Mouse (Mus musculus) stomach, embryonic 15.5 days (tissue): Measurements from ENCODE around the gene Ascl2. TPM values are rescaled to one million over a fixed set of nuclear protein-coding genes. Genes with fewer than 3 reads are reported as not detected.

Experiments
- ATAC-seq: fragments of 200-750 bp; cut with Nextera tagmentation; 2 replicates; pipeline ENCODE4 v1.8.0; 2017; ENCODE audit warnings: low read depth, moderate number of reproducible peaks, moderate TSS enrichment; ENCODE audit not compliant: insufficient read depth, low FRiP score
- H3K27ac ChIP-seq: fragments of 300-500 bp; sonication (generic); 2 replicates; pipeline ENCODE4 v1.5.1; 2015; ENCODE audit warnings: mild to moderate bottlenecking, inconsistent platforms
- H3K27me3 ChIP-seq: fragments of 300-500 bp; sonication (generic); replicated peaks from 2 replicates; pipeline ENCODE4 v1.6.1; 2015; ENCODE audit warnings: inconsistent platforms
- H3K36me3 ChIP-seq: fragments of 300-500 bp; sonication (generic); 2 replicates; pipeline ENCODE4 v1.6.1; 2015; ENCODE audit warnings: inconsistent platforms
- H3K4me1 ChIP-seq: fragments of 300-500 bp; sonication (generic); 2 replicates; pipeline ENCODE4 v1.6.1; 2015; ENCODE audit warnings: inconsistent platforms
- H3K4me2 ChIP-seq: fragments of 300-500 bp; sonication (generic); 2 replicates; pipeline ENCODE4 v1.6.1; 2015; ENCODE audit warnings: mild to moderate bottlenecking, inconsistent platforms
- H3K4me3 ChIP-seq: fragments of 300-500 bp; sonication (generic); replicated peaks from 2 replicates; pipeline ENCODE4 v1.5.1; 2015; ENCODE audit warnings: inconsistent platforms
- H3K9ac ChIP-seq: fragments of 300-500 bp; sonication (generic); 2 replicates; pipeline ENCODE4 v1.6.1; 2015; ENCODE audit warnings: inconsistent platforms
- H3K9me3 ChIP-seq: fragments of 300-500 bp; sonication (generic); 2 replicates; pipeline ENCODE4 v1.6.1; 2016; ENCODE audit warnings: inconsistent platforms
- WGBS: fragments of 180-500 bp; shearing (Covaris S2); methylation state at CpG from one replicate; pipeline ENCODE4 v1.1.7; 2015; 5-methylcytosine and 5-hydroxymethylcytosine counted together
- polyA plus RNA-seq: library from polyadenylated mRNA; unstranded; fragments of >200 nt; fragmentation: Nextera tagmentation; extraction: Ambion mirVana; gene quantifications from 2 replicates; pipeline ENCODE4 v1.2.1, GENCODE M21; 2015

The Ascl2 gene
- 5.5 and 6.1 TPM in 2 replicates for polyA plus RNA-seq

- peak within 1 kb of the TSS; percentile 29; the same call in 1 of the 2 replicates for H3K9ac ChIP-seq
- WGBS, result under 1% methylated on average over 51 of the region's 51 CpGs
- no peaks in the 10 kb centered on the region for H3K36me3 ChIP-seq
- H3K27me3 ChIP-seq, result peaks cover 58% of the 10 kb centered on the region
- H3K4me2 ChIP-seq, result peak within 1 kb of the TSS; percentile 100
- ATAC-seq, result 0 out of 2 replicates have a peak, but pooled peaks have one; percentile 8
- peak within 1 kb of the TSS; percentile 48 for H3K4me3 ChIP-seq
- peaks cover 20% of the 10 kb centered on the region for H3K4me1 ChIP-seq
- peak within 1 kb of the TSS; percentile 76 for H3K27ac ChIP-seq
- H3K9me3 ChIP-seq, result no peaks in the 10 kb centered on the region
These were observed at the start of gene Ascl2 for GRCm38 (mm10) chr7:142968809-142969511. TSS of gene Ascl2 (minus strand) at chr7:142969264.

GRCm38 (mm10) chr7:143017181-143017580 is 48.1 kb upstream of the Ascl2 start:
- WGBS, result 76% methylated on average over 4 of the region's 4 CpGs
- Histone ChIP-seq H3K4me1 (peaks cover 48% of the 10 kb centered on the region), H3K4me2 (no peak overlapping the region), H3K9ac (no peak overlapping the region), H3K27me3 (no peaks in the 10 kb centered on the region), H3K27ac (peak overlapping the region; percentile 86), H3K4me3 (no peak overlapping the region), H3K36me3 (no peaks in the 10 kb centered on the region), H3K9me3 (no peaks in the 10 kb centered on the region)
- no peak for ATAC-seq

GRCm38 (mm10) chr7:143016424-143017142 is 47.5 kb upstream of the Ascl2 start:
- Histone ChIP-seq H3K27me3 (no peaks in the 10 kb centered on the region), H3K4me3 (no peak overlapping the region), H3K4me2 (peak overlapping the region; percentile 19; the same call in 1 of the 2 replicates), H3K36me3 (no peaks in the 10 kb centered on the region), H3K27ac (peak overlapping the region; percentile 86), H3K9me3 (no peaks in the 10 kb centered on the region), H3K9ac (no peak overlapping the region), H3K4me1 (peaks cover 51% of the 10 kb centered on the region)
- 52% methylated on average over 9 of the region's 9 CpGs for WGBS
- peak; percentile 11; the same call in 1 of the 2 replicates for ATAC-seq

- H3K4me2 ChIP-seq, result peak overlapping the region; percentile 19; the same call in 1 of the 2 replicates
- H3K9ac ChIP-seq, result no peak overlapping the region
- H3K4me1 ChIP-seq, result peaks cover 58% of the 10 kb centered on the region
- peak; percentile 84 for ATAC-seq
- no peak overlapping the region for H3K4me3 ChIP-seq
- no peaks in the 10 kb centered on the region for H3K36me3 ChIP-seq
- H3K27ac ChIP-seq, result peak overlapping the region; percentile 86
- H3K27me3 ChIP-seq, result no peaks in the 10 kb centered on the region
- no peaks in the 10 kb centered on the region for H3K9me3 ChIP-seq
- 17% methylated on average over 1 of the region's 1 CpGs for WGBS
These were observed 46.8 kb upstream of the Ascl2 start for GRCm38 (mm10) chr7:143015755-143016423.

- ATAC-seq, result no peak
- WGBS, result 79% methylated on average over 7 of the region's 7 CpGs
- Histone ChIP-seq H3K9me3 (no peaks in the 10 kb centered on the region), H3K4me1 (peaks cover 66% of the 10 kb centered on the region), H3K36me3 (no peaks in the 10 kb centered on the region), H3K4me2 (no peak overlapping the region), H3K27ac (peak overlapping the region; percentile 86), H3K9ac (no peak overlapping the region), H3K4me3 (no peak overlapping the region), H3K27me3 (no peaks in the 10 kb centered on the region)
These were observed 46.0 kb upstream of the Ascl2 start for GRCm38 (mm10) chr7:143014862-143015659.

GRCm38 (mm10) chr7:143013420-143014178 is 44.5 kb upstream of the Ascl2 start:
- Histone ChIP-seq H3K36me3 (no peaks in the 10 kb centered on the region), H3K9ac (no peak overlapping the region), H3K9me3 (no peaks in the 10 kb centered on the region), H3K4me2 (no peak overlapping the region), H3K27me3 (no peaks in the 10 kb centered on the region), H3K27ac (peak overlapping the region; percentile 81), H3K4me1 (peaks cover 79% of the 10 kb centered on the region), H3K4me3 (no peak overlapping the region)
- no peak for ATAC-seq
- 68% methylated on average over 8 of the region's 8 CpGs for WGBS

GRCm38 (mm10) chr7:143012230-143012875 is 43.3 kb upstream of the Ascl2 start:
- Histone ChIP-seq H3K9ac (no peak overlapping the region), H3K4me1 (peaks cover 91% of the 10 kb centered on the region), H3K4me2 (no peak overlapping the region), H3K36me3 (no peaks in the 10 kb centered on the region), H3K4me3 (no peak overlapping the region), H3K27me3 (no peaks in the 10 kb centered on the region), H3K9me3 (no peaks in the 10 kb centered on the region), H3K27ac (peak overlapping the region; percentile 75)
- WGBS, result 46% methylated on average over 5 of the region's 5 CpGs
- ATAC-seq, result no peak

- Histone ChIP-seq H3K9ac (no peak overlapping the region), H3K4me1 (peaks cover 84% of the 10 kb centered on the region), H3K27me3 (no peaks in the 10 kb centered on the region), H3K4me2 (no peak overlapping the region), H3K4me3 (no peak overlapping the region), H3K36me3 (no peaks in the 10 kb centered on the region), H3K9me3 (no peaks in the 10 kb centered on the region), H3K27ac (peak overlapping the region; percentile 75)
- WGBS, result 60% methylated on average over 1 of the region's 1 CpGs
- no peak for ATAC-seq
These were observed 42.2 kb upstream of the Ascl2 start for GRCm38 (mm10) chr7:143011226-143011625.

GRCm38 (mm10) chr7:143009996-143010395 is 40.9 kb upstream of the Ascl2 start:
- no peak overlapping the region for H3K4me2 ChIP-seq
- H3K27ac ChIP-seq, result peak overlapping the region; percentile 90
- WGBS, result 86% methylated on average over 4 of the region's 4 CpGs
- H3K9me3 ChIP-seq, result no peaks in the 10 kb centered on the region
- H3K4me3 ChIP-seq, result no peak overlapping the region
- H3K27me3 ChIP-seq, result no peaks in the 10 kb centered on the region
- no peaks in the 10 kb centered on the region for H3K36me3 ChIP-seq
- H3K9ac ChIP-seq, result no peak overlapping the region
- H3K4me1 ChIP-seq, result peaks cover 74% of the 10 kb centered on the region
- no peak for ATAC-seq

GRCm38 (mm10) chr7:143008996-143009665 is 40.1 kb upstream of the Ascl2 start:
- H3K9ac ChIP-seq, result no peak overlapping the region
- H3K4me2 ChIP-seq, result peak overlapping the region; percentile 29
- 41% methylated on average over 3 of the region's 4 CpGs for WGBS
- ATAC-seq, result peak; percentile 19; the same call in 1 of the 2 replicates
- no peak overlapping the region for H3K4me3 ChIP-seq
- H3K27me3 ChIP-seq, result no peaks in the 10 kb centered on the region
- H3K36me3 ChIP-seq, result no peaks in the 10 kb centered on the region
- peaks cover 66% of the 10 kb centered on the region for H3K4me1 ChIP-seq
- peak overlapping the region; percentile 90 for H3K27ac ChIP-seq
- no peaks in the 10 kb centered on the region for H3K9me3 ChIP-seq
